Comparison of ENCODE assay signal across 14 mouse cellular contexts in genomic region chr3:101112518-101112894, GRCm38 (mm10).
"Had no signal": no experiment of that assay in that cellular context is flagged by ENCODE, and none has a peak within 500 bp of the region (broad histone marks: within the 10 kb centered on the region; RNA-seq: fewer than 3 reads in every experiment).

No protein-coding gene starts in this region.

- H3K36me3 ChIP-seq: limb, embryonic 15.5 days; liver, embryonic 12.5 days had no signal

- H3K9me3 ChIP-seq: limb, embryonic 15.5 days; liver, embryonic 12.5 days had no signal

- H3K27me3 ChIP-seq: limb, embryonic 15.5 days had no signal

- ATAC-seq: midbrain, embryonic 16.5 days had no signal

- H3K9ac ChIP-seq: limb, embryonic 15.5 days; liver, embryonic 12.5 days; lung, embryonic 14.5 days had no signal

- DNase-seq: kidney, adult 11 months; kidney, postnatal 10 days; layer of hippocampus, postnatal 36 days; lung, postnatal 10 days; right cerebral cortex, adult 18-20 months; right cerebral cortex, postnatal 25 days; thymus, postnatal 36 days had no signal

- H3K4me3 ChIP-seq: limb, embryonic 15.5 days; liver, embryonic 12.5 days; megakaryocyte, embryonic 14.5 days had no signal

- H3K4me2 ChIP-seq: limb, embryonic 15.5 days; liver, embryonic 12.5 days; lung, embryonic 14.5 days; midbrain, embryonic 11.5 days had no signal

- H3K27ac ChIP-seq: liver, embryonic 12.5 days; macrophage had no signal
